Mouse (Mus musculus) embryo, embryonic 11 days (tissue): Measurements from ENCODE around the gene Fbxo28.

Experiments used
- DNase-seq: peaks from one replicate; pipeline ENCODE4 v3.0.0-alpha.2; 2015

The Fbxo28 gene

DNA sequence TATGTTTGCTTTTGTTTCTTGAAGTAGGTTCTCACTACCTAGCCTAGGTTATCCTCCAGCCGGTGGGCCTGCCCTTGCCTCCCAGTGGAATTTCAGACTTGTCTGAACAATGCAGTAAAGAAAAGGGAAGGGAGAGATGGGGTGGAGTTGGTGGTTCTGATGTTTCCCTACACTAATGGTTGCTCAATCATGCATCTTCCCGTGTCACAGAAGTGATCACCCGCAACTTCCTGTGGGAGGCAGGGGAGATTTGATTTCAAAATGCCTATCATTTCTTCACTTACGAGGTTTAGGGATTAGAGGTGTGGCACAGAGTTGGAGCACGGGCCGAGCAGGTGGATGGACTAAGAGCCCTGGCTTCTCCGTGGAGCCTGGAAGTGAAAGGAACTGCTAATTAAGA, 58.2 kb downstream of the Fbxo28 start:
- DNase-seq, result no peak

DNA sequence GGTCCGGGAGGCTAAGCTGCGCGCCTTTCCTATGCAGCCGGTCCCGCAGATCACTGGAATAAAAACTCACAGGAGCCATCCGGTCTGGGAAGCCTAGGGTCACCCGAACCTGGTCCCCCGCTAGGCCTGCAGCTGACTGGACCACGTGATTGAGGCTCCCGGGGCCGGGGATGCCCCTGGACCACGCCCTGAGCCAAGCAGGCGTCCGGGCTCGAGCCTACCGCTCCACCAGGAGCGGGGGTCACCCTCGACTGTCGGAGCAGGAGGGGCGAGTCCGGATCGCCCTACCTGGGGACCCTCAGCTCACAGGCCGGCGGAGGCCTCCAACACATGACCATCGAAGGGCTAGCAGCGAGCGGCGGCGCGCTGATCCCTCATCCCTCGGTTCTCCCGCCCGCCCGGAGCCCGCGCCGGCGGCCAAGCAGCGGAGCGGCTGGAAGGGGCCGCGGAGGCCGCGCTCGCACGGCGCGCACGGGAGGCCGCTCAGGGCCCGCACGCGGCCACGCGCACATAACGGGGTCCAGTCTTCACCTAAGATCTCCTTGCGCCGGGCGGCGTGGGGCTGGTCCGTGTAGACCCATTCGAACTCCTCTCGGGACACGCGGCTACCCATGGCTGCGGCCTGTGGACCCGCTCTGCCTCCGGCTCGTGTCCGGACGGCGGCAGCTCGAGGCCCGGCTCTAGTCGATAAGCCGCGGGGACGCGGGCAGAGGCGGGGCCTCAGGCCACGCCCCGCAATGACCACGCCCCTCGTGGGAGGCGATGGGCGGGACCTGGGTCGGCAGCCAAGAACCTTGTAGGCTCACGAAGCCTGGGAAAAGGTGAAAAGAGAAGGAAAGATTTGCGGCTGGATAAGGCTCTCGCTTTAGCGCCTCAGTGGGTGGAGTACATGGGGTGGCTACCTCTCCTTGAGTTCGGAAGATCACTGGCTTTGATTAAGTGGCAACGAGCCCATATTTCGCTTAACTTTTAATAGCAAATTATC, 59.0 kb downstream of the Fbxo28 start, which contains the start of gene Degs1:
Gene Degs1, minus strand, starts transcription at position 714 of the 985 bp plus-strand sequence.
- peak; percentile 95 for DNase-seq

DNA sequence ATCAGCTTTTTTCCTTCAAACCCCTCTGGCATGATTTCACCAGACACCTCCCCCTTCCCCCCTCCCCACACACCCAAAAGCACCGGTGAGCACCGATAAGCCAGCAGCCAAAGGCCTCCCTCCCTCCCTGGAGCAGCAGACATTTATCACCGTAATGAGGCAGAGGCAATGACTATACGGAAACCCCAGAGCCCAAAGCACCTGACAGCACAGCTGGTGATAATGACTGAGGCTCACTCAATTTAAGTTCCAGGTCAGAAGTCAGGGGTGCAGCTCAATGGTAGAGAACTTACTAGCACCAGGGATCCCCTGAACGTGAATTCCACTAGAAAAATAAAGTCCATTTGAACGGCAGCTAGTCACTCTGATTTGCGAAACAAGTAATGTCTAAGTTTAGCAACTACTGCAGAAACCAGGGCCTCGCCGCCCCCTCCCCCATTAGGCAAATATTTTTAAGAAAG, 60.1 kb downstream of the Fbxo28 start:
- DNase-seq, result peak; percentile 67

DNA sequence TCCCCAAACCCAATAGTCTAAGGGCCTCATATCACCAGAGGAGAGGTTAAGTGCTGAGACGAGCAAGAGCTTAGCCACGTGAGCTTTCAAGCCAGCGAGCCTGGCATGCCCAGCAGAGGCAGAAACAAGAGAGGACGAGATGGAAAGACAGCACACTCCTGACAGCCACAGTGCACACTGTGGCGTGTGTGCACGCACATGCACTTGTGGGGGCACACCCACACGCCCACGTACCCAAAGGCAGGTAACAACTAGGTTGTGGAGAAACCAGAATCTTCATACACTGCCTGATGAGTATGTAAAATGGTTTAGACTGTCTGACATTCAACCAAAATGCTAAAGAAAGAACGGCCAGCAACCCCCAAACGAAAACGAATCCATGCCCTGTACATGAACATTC, 60.9 kb downstream of the Fbxo28 start:
- DNase-seq, result no peak

DNA sequence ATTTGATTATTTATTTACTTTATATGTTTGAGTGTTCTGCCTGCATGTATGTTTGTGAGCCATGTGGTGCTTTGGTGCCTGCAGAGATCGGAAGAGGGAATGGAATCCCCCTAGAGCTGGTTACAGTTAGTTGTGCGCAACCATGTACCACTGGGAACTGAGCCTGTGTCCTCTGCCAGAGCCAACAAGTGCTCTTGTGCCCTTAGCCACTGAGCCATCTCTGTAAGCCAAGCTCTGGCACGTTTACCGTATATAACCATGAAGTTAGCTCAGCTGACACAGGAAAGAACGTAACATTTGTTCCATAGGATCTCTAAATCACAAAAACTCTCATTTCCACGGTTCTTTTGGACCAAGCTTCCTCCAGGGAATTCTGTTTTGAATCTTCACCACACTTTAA, 61.4 kb downstream of the Fbxo28 start:
- DNase-seq, result no peak

DNA sequence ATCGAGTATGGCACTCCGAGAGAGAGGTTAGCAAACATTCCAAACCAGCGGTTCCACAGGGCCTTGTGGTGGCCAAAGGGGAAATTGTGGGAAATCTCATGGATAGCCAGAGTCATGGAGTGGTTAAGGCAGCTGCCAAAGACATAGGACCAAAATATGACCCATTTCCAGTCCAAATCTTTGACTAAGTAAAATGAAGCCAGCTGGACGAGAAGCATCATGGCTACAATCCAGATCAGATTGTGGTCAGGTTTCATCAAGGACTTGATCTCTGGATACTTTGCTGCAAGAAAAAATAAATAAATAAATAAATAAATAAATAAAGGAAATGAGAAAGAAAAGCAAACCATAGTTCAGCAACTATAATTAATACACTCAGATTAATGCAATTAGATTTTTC, 62.0 kb downstream of the Fbxo28 start:
- DNase-seq, result no peak

DNA sequence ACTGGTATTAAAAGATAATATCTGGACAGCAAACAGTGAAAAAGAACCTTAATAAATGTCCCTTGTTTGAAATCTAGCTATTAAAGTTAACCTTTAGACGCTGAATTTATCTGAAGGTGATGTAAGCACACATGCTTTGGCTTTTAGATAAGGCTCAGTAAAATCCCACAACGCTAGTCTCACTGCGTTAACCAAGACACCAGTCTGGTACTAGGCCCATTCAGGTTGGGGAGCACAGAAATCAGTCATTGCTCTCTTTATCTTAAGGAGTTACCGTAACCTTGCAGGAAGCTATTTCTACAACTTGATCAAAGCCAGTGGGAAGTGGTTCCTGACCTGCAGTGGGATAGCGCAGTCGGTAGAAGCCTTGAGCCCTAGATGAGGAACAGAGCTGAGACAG, 66.3 kb downstream of the Fbxo28 start:
- no peak for DNase-seq

DNA sequence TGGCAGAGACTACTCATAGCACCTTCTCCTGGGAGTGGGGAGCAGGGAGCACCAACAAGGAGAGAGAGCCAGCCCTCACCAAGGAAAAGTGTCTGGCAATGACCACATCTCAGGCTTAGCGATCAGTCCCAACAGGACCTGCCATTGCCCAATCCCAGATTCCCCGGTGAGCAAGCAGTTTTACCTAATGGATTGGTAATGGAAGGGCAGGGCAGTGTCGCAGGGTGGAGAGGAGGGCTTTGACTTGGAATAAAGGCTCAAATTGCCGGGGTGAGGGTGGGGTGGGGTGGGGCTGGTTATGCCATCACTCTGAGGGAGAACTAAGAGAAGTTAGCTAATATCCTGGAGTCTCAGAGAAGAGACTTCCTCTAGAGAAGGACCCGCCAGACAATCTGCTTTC, 69.8 kb downstream of the Fbxo28 start:
- DNase-seq, result no peak

DNA sequence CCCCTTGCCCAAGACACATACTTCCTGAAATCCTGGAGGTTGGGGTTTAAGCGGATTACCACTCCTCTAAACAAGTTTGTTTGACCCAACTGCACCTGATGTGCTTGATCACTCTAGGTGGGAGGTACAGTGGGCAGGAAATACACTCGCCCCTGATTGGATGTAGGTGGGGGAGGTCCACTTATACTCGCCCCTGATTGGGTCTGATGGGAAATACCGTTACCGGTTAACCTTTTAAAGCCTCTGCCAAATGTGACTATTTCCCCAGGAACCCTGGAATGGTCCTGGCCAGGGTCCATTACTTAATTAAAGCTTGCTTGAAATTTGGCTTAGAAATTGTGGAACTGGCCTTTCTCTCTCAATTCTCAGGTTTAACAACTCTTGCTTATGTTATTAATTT, 70.3 kb downstream of the Fbxo28 start:
- DNase-seq, result no peak

DNA sequence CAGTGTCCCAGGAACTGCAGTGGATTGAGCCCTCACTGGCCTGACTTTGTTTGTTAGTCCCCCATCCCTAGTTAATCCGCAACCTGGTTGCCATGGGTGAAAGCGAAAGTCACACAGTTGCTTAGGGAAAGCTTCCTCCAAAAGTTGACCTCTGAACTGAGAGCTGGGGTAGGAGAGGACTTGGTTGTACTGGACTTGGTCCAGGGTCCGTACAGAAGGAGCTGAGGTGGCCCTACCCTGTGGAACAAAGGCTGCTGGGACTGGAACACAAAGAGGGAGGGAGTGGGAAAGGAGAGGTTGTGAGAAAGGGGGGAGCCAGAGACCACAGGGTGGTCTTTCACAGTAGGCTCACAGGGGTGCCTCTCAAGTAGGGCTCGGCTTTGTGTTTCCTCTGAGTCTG, 73.1 kb downstream of the Fbxo28 start:
- no peak for DNase-seq

DNA sequence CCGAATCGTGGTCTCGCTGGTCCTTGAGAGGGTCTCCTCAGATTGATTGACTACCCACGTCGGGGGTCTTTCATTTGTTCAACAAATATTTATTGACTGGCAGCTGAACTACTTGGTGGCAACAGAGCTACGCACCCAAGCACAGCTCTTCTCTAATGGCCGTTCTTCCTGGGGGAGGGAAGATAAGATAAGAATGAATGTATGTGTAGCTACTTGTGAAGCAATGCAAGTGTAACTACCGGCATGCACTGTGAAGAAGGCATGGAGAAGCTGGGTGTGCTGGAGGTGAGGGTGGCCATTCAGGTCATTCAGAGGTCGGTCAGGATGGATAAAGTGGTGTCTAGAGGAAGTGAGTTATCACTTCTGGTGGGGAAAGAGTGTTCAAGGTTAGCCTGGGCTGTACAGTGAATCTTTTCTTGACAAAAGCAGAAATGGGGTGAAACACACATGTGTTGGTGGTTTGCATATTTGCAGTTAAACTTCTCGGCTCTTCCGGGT, 75.4 kb downstream of the Fbxo28 start:
- DNase-seq, result no peak
